Mouse (Mus musculus) spleen, adult 2 months (tissue): ENCODE data around the gene Otud5.
"Not testable (repeated sequence)": the region's sequence is repeated elsewhere in the genome, so short reads cannot be mapped to it uniquely, and the experiment has no call there.

Experiments
- CTCF ChIP-seq: fragments of 200-500 bp; IDR thresholded peaks from 2 replicates; pipeline ENCODE4 v1.5.1; 2011; ENCODE audit warnings: mild to moderate bottlenecking, inconsistent platforms; ENCODE audit not compliant: insufficient read depth, insufficient read length, insufficient replicate concordance; ENCODE audit errors: extremely low read depth
- POLR2A ChIP-seq: fragments of 200-500 bp; IDR thresholded peaks from 2 replicates; pipeline ENCODE4 v1.6.1; 2011; ENCODE audit warnings: low read depth, low read length, inconsistent platforms

GRCm38 (mm10) chrX:7909242-7909641, 68.1 kb downstream of the Otud5 start, which contains the start of gene Gm10490:
- not testable (repeated sequence) for TF ChIP-seq CTCF, POLR2A
